Mouse (Mus musculus) spleen, postnatal 36 days (tissue): ENCODE measurements around the gene Pakap.
A peak's percentile ranks its signal among the peaks of the same experiment; 100 is the strongest.

Experiments used
- DNase-seq, 2 experiments: peaks; one replicate each; pipeline ENCODE4 v3.0.0; 2022; ENCODE audit warnings: low spot score in 2 of 2, mixed read lengths in 1 of 2

The Pakap gene

GRCm38 (mm10) chr4:57672996-57673906, 105.3 kb downstream of the Pakap start:
- DNase-seq, result peak; percentile 78 to 83

- DNase-seq, result no peak
These were observed 106.4 kb downstream of the Pakap start for GRCm38 (mm10) chr4:57674351-57674750.

- peak; percentile 55 for DNase-seq
These were observed 107.4 kb downstream of the Pakap start for GRCm38 (mm10) chr4:57675387-57675786.

GRCm38 (mm10) chr4:57677916-57678315, 109.9 kb downstream of the Pakap start:
- DNase-seq, result no peak

- DNase-seq, result no peak
These were observed 111.0 kb downstream of the Pakap start for GRCm38 (mm10) chr4:57678991-57679457.

GRCm38 (mm10) chr4:57680186-57680585, 112.2 kb downstream of the Pakap start:
- DNase-seq, result no peak

GRCm38 (mm10) chr4:57681511-57681910, 113.5 kb downstream of the Pakap start:
- DNase-seq, result peak; percentile 87 to 88

GRCm38 (mm10) chr4:57682341-57682740, 114.4 kb downstream of the Pakap start:
- no peak for DNase-seq

- DNase-seq, result no peak
These were observed 115.0 kb downstream of the Pakap start for GRCm38 (mm10) chr4:57682944-57683343.

GRCm38 (mm10) chr4:57684676-57685215, 116.8 kb downstream of the Pakap start:
- no peak for DNase-seq

- DNase-seq, result no peak
These were observed 118.8 kb downstream of the Pakap start for GRCm38 (mm10) chr4:57686736-57687135.

GRCm38 (mm10) chr4:57687583-57687982, 119.6 kb downstream of the Pakap start:
- no peak for DNase-seq

- DNase-seq, result no peak
These were observed 120.2 kb downstream of the Pakap start for GRCm38 (mm10) chr4:57688131-57688530.

GRCm38 (mm10) chr4:57690001-57690400, 122.0 kb downstream of the Pakap start:
- DNase-seq, result no peak

GRCm38 (mm10) chr4:57690805-57691204, 122.8 kb downstream of the Pakap start:
- no peak for DNase-seq

GRCm38 (mm10) chr4:57694356-57695136, 126.6 kb downstream of the Pakap start:
- DNase-seq, result no peak

- no peak for DNase-seq
These were observed 129.0 kb downstream of the Pakap start for GRCm38 (mm10) chr4:57696955-57697354.

GRCm38 (mm10) chr4:57697918-57698611, 130.1 kb downstream of the Pakap start:
- no peak for DNase-seq

GRCm38 (mm10) chr4:57701576-57701975, 133.6 kb downstream of the Pakap start:
- no peak for DNase-seq

GRCm38 (mm10) chr4:57703574-57704470, 135.8 kb downstream of the Pakap start:
- no peak for DNase-seq

- DNase-seq, result peak; percentile 46 to 58
These were observed 136.6 kb downstream of the Pakap start for GRCm38 (mm10) chr4:57704575-57704974.
